Mouse (Mus musculus) testis, adult 2 months (tissue): ENCODE results near the gene Ggcx.
"Not testable (repeated sequence)": the region's sequence is repeated elsewhere in the genome, so short reads cannot be mapped to it uniquely, and the experiment has no call there.

Experiments
- CTCF ChIP-seq: fragments of 200-500 bp; IDR thresholded peaks from 2 replicates; pipeline ENCODE4 v1.5.1; 2012; ENCODE audit warnings: low read depth, mild to moderate bottlenecking, inconsistent platforms, low read length, moderate library complexity; ENCODE audit not compliant: control insufficient read depth, insufficient read depth, insufficient replicate concordance
- POLR2A ChIP-seq: fragments of 200-500 bp; IDR thresholded peaks from 2 replicates; pipeline ENCODE4 v1.6.1; 2012; ENCODE audit warnings: low read depth, mild to moderate bottlenecking, inconsistent platforms, low read length, moderate library complexity; ENCODE audit not compliant: control insufficient read depth

DNA sequence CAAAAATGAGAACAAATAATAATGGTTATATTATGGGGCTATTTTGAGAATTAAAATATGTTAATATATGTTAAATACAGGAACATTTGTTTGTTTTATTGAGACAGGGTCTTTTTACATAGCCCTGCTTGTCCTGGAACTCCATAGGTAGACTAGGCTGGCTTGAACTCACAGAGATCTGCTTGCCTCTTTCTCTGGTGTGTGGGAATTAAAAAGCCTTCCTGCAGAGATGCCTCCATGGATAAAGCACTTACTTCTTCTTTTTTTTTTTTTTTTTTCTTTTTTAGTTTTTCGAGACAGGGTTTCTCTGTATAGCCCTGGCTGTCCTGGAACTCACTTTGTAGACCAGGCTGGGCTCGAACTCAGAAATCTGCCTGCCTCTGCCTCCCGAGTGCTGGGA lies 64.6 kb downstream of the Ggcx start:
- not testable (repeated sequence) for TF ChIP-seq POLR2A, CTCF
